Mouse (Mus musculus) hindbrain, postnatal 0 days (tissue): ENCODE measurements around the gene Rbfox1. TPM values are rescaled to one million over a fixed set of nuclear protein-coding genes. Genes with fewer than 3 reads are reported as not detected.

ENCODE experiments used
- ATAC-seq: fragments of 200-750 bp; cut with Nextera tagmentation; 2 replicates; pipeline ENCODE4 v1.8.0; 2017; ENCODE audit warnings: mild to moderate bottlenecking, moderate TSS enrichment, moderate library complexity
- DNase-seq: peaks from one replicate; pipeline ENCODE4 v3.0.0-alpha.2; 2015; ENCODE audit warnings: low spot score
- H3K27ac ChIP-seq: fragments of 300-500 bp; sonication (generic); 2 replicates; pipeline ENCODE4 v1.5.1; 2014; ENCODE audit warnings: mild to moderate bottlenecking
- H3K27me3 ChIP-seq: fragments of 300-500 bp; sonication (generic); 2 replicates; pipeline ENCODE4 v1.6.1; 2014; ENCODE audit warnings: low read length, mixed read lengths; ENCODE audit not compliant: insufficient read depth
- H3K36me3 ChIP-seq: fragments of 300-500 bp; sonication (generic); 2 replicates; pipeline ENCODE4 v1.6.1; 2014; ENCODE audit warnings: low read length, mixed read lengths; ENCODE audit not compliant: insufficient read depth
- H3K4me1 ChIP-seq: fragments of 300-500 bp; sonication (generic); 2 replicates; pipeline ENCODE4 v1.6.1; 2014; ENCODE audit warnings: antibody characterized with exemption, low read length, mixed read lengths; ENCODE audit not compliant: insufficient read depth
- H3K4me2 ChIP-seq: fragments of 300-500 bp; sonication (generic); 2 replicates; pipeline ENCODE4 v1.6.1; 2014; ENCODE audit warnings: low read depth, mild to moderate bottlenecking, low read length, moderate library complexity, mixed read lengths
- H3K4me3 ChIP-seq: fragments of 300-500 bp; sonication (generic); 2 replicates; pipeline ENCODE4 v1.5.1; 2014; ENCODE audit warnings: low read length
- H3K9ac ChIP-seq: fragments of 300-500 bp; sonication (generic); replicated peaks from 2 replicates; pipeline ENCODE4 v1.6.1; 2014; ENCODE audit warnings: mild to moderate bottlenecking, low read length, moderate library complexity, mixed read lengths
- H3K9me3 ChIP-seq: fragments of 300-500 bp; sonication (generic); 2 replicates; pipeline ENCODE4 v1.6.1; 2016; ENCODE audit warnings: low read length, mixed read lengths
- CTCF ChIP-seq: IDR thresholded peaks from 2 replicates; pipeline ENCODE4 v1.5.1; 2016; ENCODE audit warnings: antibody characterized with exemption, control low read depth, low read depth
- WGBS: fragments of 180-500 bp; shearing (Covaris S2); extraction: QIAGEN DNeasy Blood & Tissue Kit; methylation state at CpG from one replicate; pipeline ENCODE4 v1.1.7; 2014; 5-methylcytosine and 5-hydroxymethylcytosine counted together
- polyA plus RNA-seq: library from polyadenylated mRNA; unstranded; fragments of >200 nt; fragmentation: Nextera tagmentation; extraction: Ambion mirVana; gene quantifications from 2 replicates; pipeline ENCODE4 v1.2.1, GENCODE M21; 2015
- total RNA-seq: library from RNA; depleted of rRNA; stranded (reverse); fragments of >200 nt; gene quantifications from 2 replicates; pipeline ENCODE4 v1.2.3, GENCODE M21; 2014

The Rbfox1 gene
- total and polyA plus RNA-seq, 2 experiments from 2014 or later, result 158 to 204 TPM

DNA sequence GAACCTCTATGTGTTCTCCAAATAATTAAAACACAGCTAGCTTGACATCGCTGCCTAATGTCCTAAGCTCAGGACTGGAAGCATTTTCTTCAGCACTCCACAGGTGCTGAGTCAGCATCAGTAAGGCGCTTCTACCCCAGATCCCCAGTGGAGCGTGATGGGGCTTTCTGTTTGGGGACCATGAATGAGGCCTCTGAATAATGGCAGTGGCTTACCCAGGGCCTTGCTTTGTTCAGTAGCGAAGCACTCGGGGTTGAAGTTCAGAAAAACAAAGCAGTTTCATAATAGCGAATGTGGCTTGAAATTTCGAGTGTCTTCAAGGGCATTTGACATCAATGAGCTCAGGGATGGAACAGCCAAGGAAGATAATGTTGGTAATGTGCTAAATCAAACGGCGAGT is 966.2 kb downstream of the Rbfox1 start:
- no peak overlapping the region for H3K9ac ChIP-seq

DNA sequence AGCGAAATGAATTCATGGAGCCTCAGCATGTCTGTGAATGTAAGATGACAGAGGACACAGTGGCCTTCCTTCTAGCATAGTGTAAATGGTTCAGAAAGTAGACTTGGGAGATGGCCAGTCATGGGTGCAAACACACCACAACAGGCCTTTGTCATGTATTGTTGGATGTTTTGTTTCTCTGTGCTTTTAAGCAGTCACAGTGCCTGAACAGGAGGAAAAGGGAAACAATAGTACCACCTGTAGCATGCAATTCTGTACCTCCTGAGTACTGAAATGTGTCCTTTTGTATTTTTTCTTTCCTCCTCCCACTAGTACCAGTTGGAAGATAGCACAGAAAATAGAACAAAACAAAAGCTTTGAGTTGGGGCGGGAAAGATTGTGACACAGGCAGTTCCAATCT is 968.6 kb downstream of the Rbfox1 start:
- WGBS, result 44% methylated on average over 2 of the region's 2 CpGs
- ATAC-seq, result no peak
- no peaks in the 10 kb centered on the region for H3K36me3 ChIP-seq

More for the DNA sequence above, 966.2 kb downstream of the Rbfox1 start:
- 22% methylated on average over 9 of the region's 9 CpGs for WGBS
- Histone ChIP-seq H3K27me3 (no peaks in the 10 kb centered on the region), H3K4me1 (no peaks in the 10 kb centered on the region), H3K9me3 (no peaks in the 10 kb centered on the region), H3K36me3 (no peaks in the 10 kb centered on the region), H3K4me3 (no peak overlapping the region), H3K4me2 (no peak overlapping the region), H3K27ac (no peak overlapping the region)
- ATAC-seq (no peak), DNase-seq (no peak)
- TF ChIP-seq CTCF, result no peak

DNA sequence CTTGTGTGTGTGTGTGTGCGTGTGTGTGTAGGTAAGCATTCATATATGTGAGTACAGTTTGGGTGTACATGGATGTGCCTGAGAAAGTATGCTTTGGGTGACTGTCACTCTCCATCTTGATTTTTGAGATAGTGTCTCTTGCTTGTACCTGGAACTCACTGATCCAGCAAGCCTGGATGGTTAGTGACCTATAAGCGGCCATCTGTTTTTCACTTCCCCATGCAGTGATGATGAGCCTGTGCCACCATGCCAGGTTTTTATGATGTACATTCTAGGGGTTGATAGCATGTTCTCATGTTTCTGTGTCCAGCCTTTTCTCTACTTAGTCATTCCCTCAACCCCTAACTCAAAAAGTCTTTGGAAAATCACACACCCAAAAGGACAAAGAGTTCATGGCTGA is 976.5 kb downstream of the Rbfox1 start:
- H3K36me3 ChIP-seq, result no peaks in the 10 kb centered on the region
- ATAC-seq (no peak), DNase-seq (no peak)
- no peaks in the 10 kb centered on the region for H3K27me3 ChIP-seq
- no peak for TF ChIP-seq CTCF
- H3K27ac ChIP-seq, result no peak overlapping the region
- 87% methylated on average over 2 of the region's 2 CpGs for WGBS
- H3K9me3 ChIP-seq, result no peaks in the 10 kb centered on the region
- H3K4me3 ChIP-seq, result no peak overlapping the region
- H3K4me1 ChIP-seq, result no peaks in the 10 kb centered on the region
- no peak overlapping the region for H3K9ac ChIP-seq
- H3K4me2 ChIP-seq, result no peak overlapping the region

More for the DNA sequence above, 968.6 kb downstream of the Rbfox1 start:
- Histone ChIP-seq H3K27me3 (no peaks in the 10 kb centered on the region), H3K9ac (no peak overlapping the region), H3K4me3 (no peak overlapping the region), H3K4me1 (no peaks in the 10 kb centered on the region), H3K4me2 (no peak overlapping the region), H3K27ac (no peak overlapping the region), H3K9me3 (no peaks in the 10 kb centered on the region)
- DNase-seq, result no peak
- TF ChIP-seq CTCF, result no peak

DNA sequence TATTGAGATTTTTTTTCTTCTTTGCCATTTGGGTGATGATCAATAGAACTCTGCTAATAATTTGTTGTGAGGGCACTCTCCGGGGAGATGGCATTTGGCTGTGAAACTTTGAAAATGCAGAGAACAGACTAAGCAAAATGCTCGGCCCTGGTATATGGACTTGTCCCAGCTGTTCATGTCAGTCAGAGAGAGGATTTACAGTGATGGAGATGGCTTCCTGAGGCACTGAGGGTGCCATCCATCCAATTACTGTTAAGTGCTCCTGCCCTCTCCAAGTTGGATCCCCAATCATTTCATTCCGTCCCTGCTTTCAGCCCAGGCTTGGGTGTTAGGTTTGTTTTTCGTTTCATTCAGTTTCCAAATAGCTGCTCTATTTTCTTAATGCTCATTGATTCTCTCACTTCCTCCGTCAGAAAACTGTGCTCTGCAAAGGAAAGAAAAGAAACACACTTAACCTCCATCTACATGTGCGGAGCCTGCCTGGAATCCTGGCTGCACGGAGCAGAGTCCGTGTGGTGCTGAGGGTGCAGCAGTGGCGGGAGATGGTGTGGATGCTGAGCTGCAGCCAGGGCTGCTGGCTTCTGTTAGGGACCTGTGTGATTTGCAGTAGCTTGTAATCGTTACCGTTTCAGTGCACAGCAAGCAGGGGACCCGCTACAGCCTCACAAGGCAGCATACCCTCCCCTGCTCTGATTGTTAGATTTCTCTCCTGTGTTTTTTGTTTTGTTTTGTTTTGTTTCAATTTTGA is 997.7 kb downstream of the Rbfox1 start:
- Histone ChIP-seq H3K36me3 (no peaks in the 10 kb centered on the region), H3K27me3 (no peaks in the 10 kb centered on the region), H3K9me3 (no peaks in the 10 kb centered on the region), H3K4me3 (no peak overlapping the region), H3K4me2 (peak overlapping the region; percentile 27), H3K4me1 (peaks cover 9% of the 10 kb centered on the region), H3K27ac (no peak overlapping the region), H3K9ac (no peak overlapping the region)
- no peak for TF ChIP-seq CTCF
- 24% methylated on average over 12 of the region's 12 CpGs for WGBS
- no peak for ATAC-seq
- peak; percentile 27 for DNase-seq

DNA sequence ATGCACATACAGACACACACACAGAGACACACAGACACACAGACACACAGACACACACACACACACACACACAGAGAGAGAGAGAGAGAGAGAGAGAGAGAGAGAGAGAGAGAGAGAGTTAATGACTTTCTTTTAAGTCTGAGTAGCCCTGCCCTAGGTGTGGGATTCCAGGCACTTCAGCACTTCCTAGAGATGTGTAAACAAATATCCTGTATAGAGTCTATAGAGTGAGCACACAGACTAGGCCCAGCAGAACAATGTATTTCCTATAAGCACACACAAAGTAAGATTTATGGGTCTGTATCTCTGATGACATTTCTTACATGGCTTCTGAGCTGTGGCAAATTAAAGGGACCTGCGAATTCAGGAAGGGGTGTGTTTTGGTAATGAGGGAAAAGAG is 998.6 kb downstream of the Rbfox1 start:
- Histone ChIP-seq H3K4me3 (no peak overlapping the region), H3K4me2 (no peak overlapping the region), H3K9ac (no peak overlapping the region), H3K27me3 (no peaks in the 10 kb centered on the region), H3K27ac (no peak overlapping the region), H3K36me3 (no peaks in the 10 kb centered on the region), H3K4me1 (peaks cover 9% of the 10 kb centered on the region), H3K9me3 (no peaks in the 10 kb centered on the region)
- no peak for ATAC-seq
- 52% methylated on average over 1 of the region's 1 CpGs for WGBS
- DNase-seq, result no peak
- TF ChIP-seq CTCF, result no peak

DNA sequence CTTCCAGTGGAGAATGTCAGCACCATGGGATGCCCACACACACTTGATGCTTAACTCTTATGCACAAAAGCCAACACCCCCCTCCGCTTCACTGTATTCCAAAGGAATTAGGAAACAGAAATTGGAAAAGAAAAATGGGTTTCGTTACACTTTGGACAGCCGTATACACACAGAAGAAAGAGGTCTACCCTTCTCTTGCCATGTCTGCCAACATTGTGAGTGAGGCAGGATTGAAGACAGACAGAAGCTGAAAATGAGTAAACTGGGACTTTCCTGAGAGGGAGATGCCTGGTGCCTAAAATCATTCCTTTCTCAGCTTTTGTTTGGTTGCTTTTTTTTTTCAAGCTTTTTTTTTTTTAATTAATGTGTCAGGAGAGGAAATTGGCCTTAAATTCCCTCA is 1000.5 kb downstream of the Rbfox1 start:
- no peak for ATAC-seq

DNA sequence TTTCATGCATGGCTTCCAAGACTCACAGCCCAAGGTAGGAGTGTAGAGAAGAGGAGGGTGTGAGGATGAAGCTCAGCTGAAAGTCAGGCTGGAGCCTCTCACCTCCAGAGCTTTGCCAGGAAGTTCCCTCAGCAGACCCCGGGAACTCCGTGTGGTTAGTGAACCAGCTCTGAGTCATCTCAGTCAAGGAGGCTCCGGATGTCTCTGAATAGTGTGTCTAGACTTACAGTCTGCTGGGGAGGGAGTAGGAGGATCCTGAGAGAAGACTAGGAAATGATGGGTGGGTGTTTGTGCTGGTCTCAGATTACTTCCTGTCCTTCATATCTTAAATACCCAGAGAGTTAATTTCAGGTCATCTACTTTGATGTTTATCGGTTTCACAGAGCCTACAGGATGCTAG is 1004.1 kb downstream of the Rbfox1 start:
- H3K27ac ChIP-seq, result no peak overlapping the region
- DNase-seq, result no peak
- H3K4me1 ChIP-seq, result no peaks in the 10 kb centered on the region
- no peak overlapping the region for H3K4me2 ChIP-seq
- H3K4me3 ChIP-seq, result no peak overlapping the region
- no peak for ATAC-seq
- H3K9ac ChIP-seq, result no peak overlapping the region
- H3K36me3 ChIP-seq, result no peaks in the 10 kb centered on the region
- H3K27me3 ChIP-seq, result no peaks in the 10 kb centered on the region
- WGBS, result 84% methylated on average over 4 of the region's 4 CpGs
- no peak for TF ChIP-seq CTCF
- no peaks in the 10 kb centered on the region for H3K9me3 ChIP-seq

More for the DNA sequence above, 1000.5 kb downstream of the Rbfox1 start:
- Histone ChIP-seq H3K4me1 (peaks cover 9% of the 10 kb centered on the region), H3K4me2 (no peak overlapping the region), H3K27ac (no peak overlapping the region), H3K9me3 (no peaks in the 10 kb centered on the region), H3K4me3 (no peak overlapping the region), H3K9ac (no peak overlapping the region), H3K27me3 (no peaks in the 10 kb centered on the region), H3K36me3 (no peaks in the 10 kb centered on the region)
- no peak for TF ChIP-seq CTCF
- no peak for DNase-seq
- WGBS, result 52% methylated on average over 3 of the region's 3 CpGs
